Mouse (Mus musculus) ES-E14 (cell line): ENCODE data around the gene Nav1.
A peak's percentile ranks its signal among the peaks of the same experiment; 100 is the strongest.

Source experiments
- MAFK ChIP-seq: IDR thresholded peaks from 2 replicates; pipeline ENCODE4 v1.6.1; 2014; ENCODE audit warnings: mild to moderate bottlenecking, low read depth, low read length, inconsistent platforms; ENCODE audit not compliant: insufficient read depth
- ZNF384 ChIP-seq: IDR thresholded peaks from 2 replicates; pipeline ENCODE4 v1.6.1; 2012; ENCODE audit warnings: low read depth, low read length, inconsistent platforms

- TF ChIP-seq ZNF384 (no peak), MAFK (peak; percentile 51; the same call in 1 of the 2 replicates)
Observed at GRCm38 (mm10) chr1:135490931-135491666, 116.0 kb downstream of the Nav1 start.
